Mouse (Mus musculus): ENCODE measurements around the gene Pla2g2e.

DNA sequence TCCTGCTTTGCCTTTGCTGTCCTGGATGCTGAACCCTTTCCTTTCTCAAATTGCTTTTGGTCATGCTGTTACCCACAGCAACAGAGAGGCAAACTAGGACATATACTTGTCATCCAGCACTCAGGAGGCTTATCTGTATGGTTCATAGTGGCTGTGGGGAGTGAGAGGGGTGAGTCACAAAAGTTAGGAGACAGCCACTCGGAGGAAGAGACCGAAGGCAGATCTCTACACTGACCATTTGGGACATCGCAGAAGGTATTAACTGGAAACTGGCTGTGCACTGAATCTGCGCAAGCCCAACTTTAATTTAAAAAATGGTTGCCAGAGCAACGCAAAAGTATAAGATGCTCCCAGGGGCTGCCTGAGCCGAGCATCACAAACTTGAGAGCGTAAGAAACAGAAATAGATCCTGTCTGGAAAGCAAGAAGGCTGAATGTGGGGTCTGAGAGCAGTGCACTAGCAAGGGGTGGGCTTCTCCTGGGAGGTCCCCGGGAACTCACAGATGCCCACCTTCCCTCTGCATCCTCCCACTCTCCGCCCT is 22.6 kb upstream of the Pla2g2e start:
- TF ChIP-seq CTCF (IDR thresholded peaks at IDR 0.05; ENCODE audit: control insufficient read depth, insufficient read depth, insufficient read length) (no peak), FOSL1 (IDR thresholded peaks at IDR 0.05; ENCODE audit: insufficient read depth, low read length, poor library complexity, severe bottlenecking) (no peak)
